Mouse (Mus musculus) T-cell, adult 2 months (primary cell): ENCODE measurements around the gene Klhl15.

Experiments
- DNase-seq: peaks from one replicate; pipeline ENCODE4 v3.0.0; 2022; ENCODE audit warnings: low spot score

Gene Klhl15

GRCm38 (mm10) chrX:94234532-94235189 lies at the start of gene Klhl15:
TSS of gene Klhl15 (plus strand) at chrX:94234599.
- DNase-seq: peak; percentile 85

- DNase-seq: no peak
Measured at GRCm38 (mm10) chrX:94185156-94185555, 49.2 kb upstream of the Klhl15 start.

DNA sequence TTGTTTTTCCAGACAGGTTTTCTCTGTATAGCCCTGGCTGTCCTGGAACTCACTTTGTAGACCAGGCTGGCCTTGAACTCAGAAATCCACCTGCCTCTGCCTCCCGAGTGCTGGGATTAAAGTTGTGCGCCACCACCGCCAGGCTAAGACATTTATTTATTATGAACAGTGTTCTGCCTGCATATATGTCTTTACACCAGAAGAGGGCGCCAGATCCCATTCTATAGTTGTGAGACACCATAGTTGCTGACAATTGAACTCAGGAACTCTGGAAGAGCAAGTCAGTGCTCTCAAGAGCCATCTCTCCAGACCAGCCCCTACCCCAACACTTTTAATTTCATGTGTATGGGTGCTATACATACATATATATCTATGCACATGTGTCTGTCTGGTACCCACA lies 40.5 kb upstream of the Klhl15 start:
- DNase-seq: peak; percentile 46

- DNase-seq: peak; percentile 28
Measured at GRCm38 (mm10) chrX:94197789-94198188, 36.6 kb upstream of the Klhl15 start.

GRCm38 (mm10) chrX:94212264-94212596 lies 22.2 kb upstream of the Klhl15 start:
- no peak for DNase-seq

- peak; percentile 82 for DNase-seq
Measured at GRCm38 (mm10) chrX:94212597-94213321, 21.6 kb upstream of the Klhl15 start, which contains the start of gene Eif2s3x. TSS of gene Eif2s3x (minus strand) at chrX:94212862.

GRCm38 (mm10) chrX:94213384-94213783 lies 21.0 kb upstream of the Klhl15 start:
- DNase-seq: peak; percentile 22

DNA sequence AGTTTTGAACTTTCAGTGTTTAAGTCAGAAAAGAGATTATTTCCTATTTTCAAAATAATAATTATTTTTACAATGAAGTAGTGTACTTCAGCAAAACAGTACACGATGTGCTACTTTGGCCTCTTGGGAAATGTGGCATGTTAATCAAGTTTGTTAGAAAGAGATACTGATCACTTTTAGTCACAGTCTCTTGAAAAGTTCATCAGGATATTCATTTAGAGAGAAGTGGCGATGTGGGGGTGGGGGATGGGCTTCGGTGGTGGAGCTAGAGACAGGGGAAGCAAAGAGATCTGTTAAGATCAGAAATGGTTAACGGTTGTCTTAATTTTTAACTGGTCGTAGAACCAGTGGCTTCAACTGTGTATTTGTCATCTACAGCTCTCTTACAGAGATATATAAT lies 967 bp upstream of the Klhl15 start:
- no peak for DNase-seq

DNA sequence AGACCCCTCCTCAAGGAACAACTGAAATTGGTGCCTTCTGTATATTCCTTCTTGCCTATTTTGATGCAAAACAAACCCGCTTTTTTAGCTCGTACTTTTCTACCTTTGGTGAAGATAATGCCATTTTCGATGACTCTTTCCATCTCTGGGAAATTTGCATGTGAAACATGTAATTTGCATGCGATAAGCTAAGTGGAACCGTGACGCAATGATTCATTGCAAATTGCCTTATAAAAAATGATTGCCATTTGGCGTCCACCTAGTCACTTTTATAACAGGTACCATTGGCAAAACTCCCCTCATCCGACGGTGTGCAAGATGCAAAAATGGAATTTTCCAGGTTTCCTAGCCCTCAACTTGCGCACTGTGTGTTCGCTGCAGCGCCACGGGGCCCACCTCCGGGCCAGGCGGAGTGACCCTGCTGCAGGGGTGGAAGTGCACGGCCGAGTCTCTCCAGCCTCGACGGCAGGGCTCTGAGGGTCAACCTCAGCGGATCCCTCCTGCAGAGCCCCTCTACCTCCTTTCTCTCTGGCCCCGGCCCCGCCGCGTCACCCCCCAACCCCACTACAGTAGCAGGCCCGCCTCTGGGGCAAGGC lies 365 bp upstream of the Klhl15 start:
- DNase-seq: no peak

DNA sequence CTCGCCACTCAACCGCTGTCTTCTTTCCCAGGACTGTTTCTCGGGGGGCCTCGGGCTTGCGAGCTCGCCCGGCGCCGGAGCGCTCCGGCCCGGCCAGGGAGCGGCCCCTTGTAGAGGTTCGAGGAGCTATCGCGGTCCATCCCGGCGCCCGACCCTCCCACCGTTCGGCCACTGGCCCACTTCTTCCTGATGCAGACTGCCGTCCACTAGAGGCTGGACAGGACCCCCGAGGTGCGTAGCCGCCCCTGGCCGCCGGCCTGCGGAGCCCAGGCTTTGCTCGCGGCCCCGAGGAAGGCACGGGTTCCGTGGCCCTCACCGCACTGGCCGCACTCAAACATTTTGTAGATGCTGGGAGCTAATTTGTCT lies 774 bp downstream of the Klhl15 start:
- no peak for DNase-seq

GRCm38 (mm10) chrX:94235601-94236000 lies 1.2 kb downstream of the Klhl15 start:
- no peak for DNase-seq

DNA sequence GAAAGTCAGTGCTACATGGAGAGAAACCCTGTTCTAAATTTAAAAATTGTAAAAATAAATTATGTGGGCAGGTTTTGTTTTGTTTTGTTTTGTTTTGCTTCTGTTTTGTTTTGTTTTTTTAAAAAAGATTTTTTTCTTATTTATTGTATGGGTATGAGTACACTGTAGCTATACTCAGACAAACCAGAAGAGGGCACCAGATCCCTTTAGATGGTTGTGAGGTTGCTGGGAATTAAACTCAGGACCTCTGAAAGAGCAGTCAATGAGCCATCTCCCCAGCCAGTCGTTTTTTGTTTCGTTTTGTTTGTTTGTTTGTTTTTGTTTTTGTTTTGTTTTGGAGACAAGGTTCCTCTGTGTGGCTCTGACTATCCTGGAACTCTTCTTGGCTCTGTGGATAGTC lies 54.5 kb downstream of the Klhl15 start:
- peak; percentile 39 for DNase-seq

DNA sequence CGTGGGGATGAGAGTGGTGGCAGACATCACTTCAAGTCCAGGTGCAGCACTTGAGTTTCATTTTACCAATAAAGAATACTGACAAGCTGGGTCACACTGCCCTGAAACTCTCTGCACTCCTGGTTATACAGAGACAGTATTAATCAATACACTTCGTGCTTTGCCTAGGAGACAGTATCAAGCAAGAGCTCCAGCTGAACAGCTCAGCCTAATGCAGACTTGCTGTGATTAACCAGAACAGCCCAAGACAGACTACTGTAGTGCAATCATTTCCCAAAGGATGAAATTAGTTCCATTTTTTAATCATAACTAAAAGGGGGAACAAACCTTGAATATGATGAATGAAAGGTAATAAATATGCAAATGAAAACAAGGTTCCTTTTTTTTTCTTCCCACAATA lies 68.5 kb downstream of the Klhl15 start:
- DNase-seq: no peak

GRCm38 (mm10) chrX:94321036-94321902 lies 86.9 kb downstream of the Klhl15 start:
- DNase-seq: no peak
